Mouse (Mus musculus) olfactory bulb, adult 2 months (tissue): Measurements from ENCODE around the gene Sptbn2.

ENCODE experiments used
- CTCF ChIP-seq: fragments of 200-500 bp; IDR thresholded peaks from 2 replicates; pipeline ENCODE4 v1.5.1; 2012; ENCODE audit warnings: low read depth, mild to moderate bottlenecking, low read length, moderate library complexity; ENCODE audit not compliant: insufficient read depth
- POLR2A ChIP-seq: fragments of 200-500 bp; IDR thresholded peaks from 2 replicates; pipeline ENCODE4 v1.6.1; 2012; ENCODE audit warnings: mild to moderate bottlenecking, low read depth, low read length, moderate library complexity; ENCODE audit not compliant: insufficient read depth

DNA sequence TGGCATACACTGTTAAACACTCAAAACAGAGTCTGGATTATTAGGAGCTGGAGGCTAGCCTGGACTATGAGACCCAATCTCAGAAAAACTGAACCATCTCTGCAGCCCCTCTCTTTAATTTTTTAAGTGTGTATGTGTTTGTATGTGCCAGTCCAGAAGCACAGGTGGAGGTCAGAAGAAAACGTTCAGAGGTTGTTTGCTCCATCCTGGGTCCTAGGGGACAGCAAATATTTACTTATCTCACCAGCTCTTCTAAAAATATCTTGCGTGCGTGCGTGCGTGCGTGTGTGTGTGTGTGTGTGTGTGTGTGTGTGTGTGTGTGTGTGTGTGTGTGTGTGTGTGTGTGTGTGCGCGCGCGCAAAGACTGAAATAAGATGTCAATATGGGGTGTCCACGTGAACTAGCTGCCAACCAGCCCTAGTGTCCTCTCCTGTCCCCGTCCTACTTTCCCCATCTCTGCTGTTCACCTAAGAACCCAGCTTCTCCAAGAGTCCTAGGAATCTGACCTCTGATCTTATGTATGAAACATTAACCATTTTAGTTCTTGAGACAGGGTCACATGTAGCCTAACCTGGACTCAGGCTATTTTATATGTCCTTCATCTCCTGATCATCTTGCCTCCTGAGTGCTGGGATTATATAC, 56.7 kb downstream of the Sptbn2 start:
- TF ChIP-seq POLR2A (no peak), CTCF (no peak)
